Mouse (Mus musculus) spleen, adult 10 weeks (tissue): ENCODE results near the gene Gm28372. TPM values are rescaled to one million over a fixed set of nuclear protein-coding genes. Genes with fewer than 3 reads are reported as not detected.

Experiments
- polyA plus RNA-seq: library from polyadenylated mRNA; stranded (reverse); fragments of 350-450 nt; fragmentation: Illumina TruSeq; extraction: RNeasy Lipid Tissue Mini Kit (QIAGEN cat#74804); gene quantifications from one replicate; pipeline ENCODE4 v1.2.3, GENCODE M21; 2015; ENCODE audit warnings: low replicate concordance; ENCODE audit not compliant: insufficient read depth

Gene Gm28372
- not detected for polyA plus RNA-seq

GRCm38 (mm10) chr2:130404939-130405338 lies at the start of gene Gm28372, which contains the start of gene 1700020A23Rik:
Gm28372 (plus strand) TSS chr2:130405239.
1700020A23Rik (plus strand) TSS chr2:130405259.

GRCm38 (mm10) chr2:130397186-130397985 lies 7.7 kb upstream of the Gm28372 start, which contains the start of gene Cpxm1:
Cpxm1 (minus strand) TSS chr2:130397574.

GRCm38 (mm10) chr2:130406178-130406577 lies 1.1 kb downstream of the Gm28372 start, which contains the start of gene Tmem239:
Tmem239 (plus strand) TSS chr2:130406478.

GRCm38 (mm10) chr2:130424126-130424853 lies 19.3 kb downstream of the Gm28372 start, which contains the start of the genes Vps16 and Pced1a:
Vps16 (plus strand) TSS chr2:130424339.
Pced1a (minus strand) TSS chr2:130424701.

GRCm38 (mm10) chr2:130449794-130450433 lies 44.9 kb downstream of the Gm28372 start, which contains the start of gene Ptpra:
Ptpra (plus strand) TSS chr2:130450278.

Other genes starting within 250 kb of the Gm28372 start
- 75.8 TPM for gene Snrpb, start 225.8 kb upstream of the Gm28372 start, polyA plus RNA-seq
- gene Tmc2, start 210.0 kb upstream of the Gm28372 start, polyA plus RNA-seq: not detected
- gene Nop56, start 130.8 kb upstream of the Gm28372 start, polyA plus RNA-seq: 330 TPM
- gene Idh3b, start 120.7 kb upstream of the Gm28372 start, polyA plus RNA-seq: 131 TPM
- 0.87 TPM for gene Ebf4, start 110.1 kb upstream of the Gm28372 start, polyA plus RNA-seq
- gene Cpxm1, start 7.7 kb upstream of the Gm28372 start, polyA plus RNA-seq: 22.9 TPM
- not detected for gene 1700020A23Rik, start within 50 bp of the Gm28372 start, polyA plus RNA-seq
- gene Tmem239, start 1.2 kb downstream of the Gm28372 start, polyA plus RNA-seq: not detected
- 139 TPM for gene Vps16, start 19.1 kb downstream of the Gm28372 start, polyA plus RNA-seq
- gene Pced1a, start 19.5 kb downstream of the Gm28372 start, polyA plus RNA-seq: 14.9 TPM
- gene Ptpra, start 45.0 kb downstream of the Gm28372 start, polyA plus RNA-seq: 83.7 TPM
- gene Mrps26, start 158.5 kb downstream of the Gm28372 start, polyA plus RNA-seq: 21.7 TPM
- gene Oxt, start 170.9 kb downstream of the Gm28372 start, polyA plus RNA-seq: not detected
- not detected for gene Avp, start 177.3 kb downstream of the Gm28372 start, polyA plus RNA-seq
- 12.5 TPM for gene Fastkd5, start 224.8 kb downstream of the Gm28372 start, polyA plus RNA-seq
- gene Ubox5, start 224.8 kb downstream of the Gm28372 start, polyA plus RNA-seq: 4.7 TPM
- gene Lzts3, start 237.6 kb downstream of the Gm28372 start, polyA plus RNA-seq: 1.2 TPM